Mouse (Mus musculus): ENCODE data around the gene Foxm1. TPM values are rescaled to one million over a fixed set of nuclear protein-coding genes. Genes with fewer than 3 reads are reported as not detected.
A peak's percentile ranks its signal among the peaks of the same experiment; 100 is the strongest.

The Foxm1 gene
- polyA plus RNA-seq, 1 experiment from 2014 or later: 34.9 TPM

DNA sequence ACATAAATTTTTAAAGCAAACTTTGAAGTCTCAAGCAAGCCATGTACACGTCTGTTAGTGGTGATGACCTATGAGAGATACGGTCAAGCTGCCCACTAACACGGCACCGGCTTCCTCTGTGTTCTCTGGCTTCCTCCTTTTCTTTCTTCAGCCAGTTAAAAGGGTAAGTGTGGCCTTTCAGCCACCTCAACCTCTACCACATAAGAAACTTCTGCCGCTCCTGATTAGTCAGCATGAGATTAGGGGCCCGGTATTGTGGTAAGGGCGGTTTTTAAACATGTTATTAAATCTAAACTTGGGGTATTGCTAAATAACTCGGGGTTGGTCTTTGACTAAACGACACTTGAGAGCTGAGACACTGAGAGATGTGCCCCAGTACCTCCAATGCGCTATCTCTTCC, 17.1 kb upstream of the Foxm1 start:
- Histone ChIP-seq H3K27ac (ENCODE audit: low read length) (no peak overlapping the region), H3K4me1 (ENCODE audit: control insufficient read depth, insufficient read depth, low read length) (no peaks in the 10 kb centered on the region), H3K4me3 (ENCODE audit: low read depth, low read length) (no peak overlapping the region), H3K36me3 (ENCODE audit: control insufficient read depth, insufficient read depth, low read length) (no peaks in the 10 kb centered on the region; the same call in 1 of the 2 replicates), H3K9me3 (ENCODE audit: control insufficient read depth, low read depth, low read length) (no peaks in the 10 kb centered on the region), H3K9ac (replicated peaks; ENCODE audit: low read depth, low read length) (no peak overlapping the region), H3K27me3 (ENCODE audit: control insufficient read depth, insufficient read depth, low read length) (no peaks in the 10 kb centered on the region), H3K4me2 (replicated peaks; ENCODE audit: low read depth, low read length) (no peak overlapping the region)
- WGBS: 83% methylated on average over 10 of the region's 10 CpGs
- no peak for ATAC-seq (ENCODE audit: insufficient number of reproducible peaks, insufficient read depth, low FRiP score, low read depth)

DNA sequence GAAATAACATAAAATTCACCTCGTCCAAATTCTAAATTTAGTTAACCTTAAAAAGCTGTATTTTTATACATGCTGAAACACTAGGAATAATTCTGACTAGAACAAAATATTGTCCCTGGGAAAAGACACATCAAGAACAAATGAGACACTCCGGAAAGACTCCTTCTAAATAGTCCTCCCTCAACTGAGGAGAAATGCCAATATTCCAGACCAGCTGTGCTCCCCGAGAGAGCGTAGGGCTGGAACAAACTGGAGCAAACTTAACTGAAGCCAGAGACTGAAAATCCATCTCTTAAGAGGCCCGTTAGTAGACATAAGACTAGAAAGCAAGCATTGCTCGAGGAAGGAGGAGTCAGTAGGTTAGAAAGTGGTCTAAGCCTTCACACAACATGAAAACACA, 16.0 kb upstream of the Foxm1 start:
- H3K9ac ChIP-seq (replicated peaks; ENCODE audit: low read depth, low read length): no peak overlapping the region
- H3K27ac ChIP-seq (ENCODE audit: low read length): no peak overlapping the region
- no peaks in the 10 kb centered on the region for H3K27me3 ChIP-seq (ENCODE audit: control insufficient read depth, insufficient read depth, low read length)
- H3K9me3 ChIP-seq (ENCODE audit: control insufficient read depth, low read depth, low read length): no peaks in the 10 kb centered on the region
- H3K4me3 ChIP-seq (ENCODE audit: low read depth, low read length): no peak overlapping the region
- H3K36me3 ChIP-seq (ENCODE audit: control insufficient read depth, insufficient read depth, low read length): no peaks in the 10 kb centered on the region; the same call in 1 of the 2 replicates
- 82% methylated on average over 6 of the region's 6 CpGs for WGBS
- H3K4me2 ChIP-seq (replicated peaks; ENCODE audit: low read depth, low read length): no peak overlapping the region
- no peaks in the 10 kb centered on the region for H3K4me1 ChIP-seq (ENCODE audit: control insufficient read depth, insufficient read depth, low read length)
- ATAC-seq (ENCODE audit: insufficient number of reproducible peaks, insufficient read depth, low FRiP score, low read depth): no peak

GRCm38 (mm10) chr6:128349711-128350110, 13.1 kb upstream of the Foxm1 start:
- Histone ChIP-seq H3K4me3 (ENCODE audit: low read depth, low read length) (no peak overlapping the region), H3K27me3 (ENCODE audit: control insufficient read depth, insufficient read depth, low read length) (no peaks in the 10 kb centered on the region), H3K27ac (ENCODE audit: low read length) (no peak overlapping the region), H3K4me1 (ENCODE audit: control insufficient read depth, insufficient read depth, low read length) (peaks cover 4% of the 10 kb centered on the region; the same call in 1 of the 2 replicates), H3K4me2 (replicated peaks; ENCODE audit: low read depth, low read length) (no peak overlapping the region), H3K9me3 (ENCODE audit: control insufficient read depth, low read depth, low read length) (no peaks in the 10 kb centered on the region), H3K36me3 (ENCODE audit: control insufficient read depth, insufficient read depth, low read length) (no peaks in the 10 kb centered on the region; the same call in 1 of the 2 replicates), H3K9ac (replicated peaks; ENCODE audit: low read depth, low read length) (no peak overlapping the region)
- ATAC-seq (ENCODE audit: insufficient number of reproducible peaks, insufficient read depth, low FRiP score, low read depth): no peak
- 58% methylated on average over 7 of the region's 7 CpGs for WGBS

- no peak for ATAC-seq (ENCODE audit: insufficient number of reproducible peaks, insufficient read depth, low FRiP score, low read depth)
- Histone ChIP-seq H3K4me1 (ENCODE audit: control insufficient read depth, insufficient read depth, low read length) (peaks cover 9% of the 10 kb centered on the region; the same call in 1 of the 2 replicates), H3K4me3 (ENCODE audit: low read depth, low read length) (no peak overlapping the region), H3K27me3 (ENCODE audit: control insufficient read depth, insufficient read depth, low read length) (no peaks in the 10 kb centered on the region), H3K27ac (ENCODE audit: low read length) (no peak overlapping the region), H3K4me2 (replicated peaks; ENCODE audit: low read depth, low read length) (0 out of 2 replicates have a peak overlapping the region, but pooled peaks have one; percentile 80), H3K9me3 (ENCODE audit: control insufficient read depth, low read depth, low read length) (no peaks in the 10 kb centered on the region), H3K9ac (replicated peaks; ENCODE audit: low read depth, low read length) (no peak overlapping the region), H3K36me3 (ENCODE audit: control insufficient read depth, insufficient read depth, low read length) (peaks cover 15% of the 10 kb centered on the region)
- WGBS: 61% methylated on average over 3 of the region's 3 CpGs
These were observed 8.6 kb upstream of the Foxm1 start for GRCm38 (mm10) chr6:128354140-128354539.

GRCm38 (mm10) chr6:128355201-128355681, 7.5 kb upstream of the Foxm1 start:
- no peaks in the 10 kb centered on the region for H3K9me3 ChIP-seq (ENCODE audit: control insufficient read depth, low read depth, low read length)
- peak; percentile 76 for ATAC-seq (ENCODE audit: insufficient number of reproducible peaks, insufficient read depth, low FRiP score, low read depth)
- peaks cover 9% of the 10 kb centered on the region; the same call in 1 of the 2 replicates for H3K4me1 ChIP-seq (ENCODE audit: control insufficient read depth, insufficient read depth, low read length)
- H3K36me3 ChIP-seq (ENCODE audit: control insufficient read depth, insufficient read depth, low read length): peaks cover 15% of the 10 kb centered on the region
- no peaks in the 10 kb centered on the region for H3K27me3 ChIP-seq (ENCODE audit: control insufficient read depth, insufficient read depth, low read length)
- under 1% methylated on average over 28 of the region's 28 CpGs for WGBS
- peak overlapping the region; percentile 72 for H3K27ac ChIP-seq (ENCODE audit: low read length)
- H3K4me3 ChIP-seq (ENCODE audit: low read depth, low read length): peak overlapping the region; percentile 80
- peak overlapping the region; percentile 80 for H3K4me2 ChIP-seq (replicated peaks; ENCODE audit: low read depth, low read length)
- peak overlapping the region; percentile 61 for H3K9ac ChIP-seq (replicated peaks; ENCODE audit: low read depth, low read length)

- Histone ChIP-seq H3K27me3 (ENCODE audit: control insufficient read depth, insufficient read depth, low read length) (no peaks in the 10 kb centered on the region), H3K9ac (replicated peaks; ENCODE audit: low read depth, low read length) (peak within 1 kb of the TSS; percentile 61), H3K27ac (ENCODE audit: low read length) (peak within 1 kb of the TSS; percentile 72), H3K4me3 (ENCODE audit: low read depth, low read length) (peak within 1 kb of the TSS; percentile 80), H3K9me3 (ENCODE audit: control insufficient read depth, low read depth, low read length) (no peaks in the 10 kb centered on the region), H3K36me3 (ENCODE audit: control insufficient read depth, insufficient read depth, low read length) (peaks cover 15% of the 10 kb centered on the region), H3K4me2 (replicated peaks; ENCODE audit: low read depth, low read length) (peak within 1 kb of the TSS; percentile 80), H3K4me1 (ENCODE audit: control insufficient read depth, insufficient read depth, low read length) (peaks cover 12% of the 10 kb centered on the region; the same call in 1 of the 2 replicates)
- WGBS: 0% methylated on average over 34 of the region's 42 CpGs
- ATAC-seq (ENCODE audit: insufficient number of reproducible peaks, insufficient read depth, low FRiP score, low read depth): peak; percentile 99
These were observed 6.9 kb upstream of the Foxm1 start, which contains the start of gene Tulp3 for GRCm38 (mm10) chr6:128355726-128356416. Gene Tulp3, minus strand, starts transcription at chr6:128355851.

GRCm38 (mm10) chr6:128358999-128359398, 3.8 kb upstream of the Foxm1 start:
- Histone ChIP-seq H3K27me3 (ENCODE audit: control insufficient read depth, insufficient read depth, low read length) (no peaks in the 10 kb centered on the region), H3K4me2 (replicated peaks; ENCODE audit: low read depth, low read length) (no peak overlapping the region), H3K36me3 (ENCODE audit: control insufficient read depth, insufficient read depth, low read length) (peaks cover 15% of the 10 kb centered on the region), H3K9ac (replicated peaks; ENCODE audit: low read depth, low read length) (no peak overlapping the region), H3K27ac (ENCODE audit: low read length) (no peak overlapping the region), H3K4me1 (ENCODE audit: control insufficient read depth, insufficient read depth, low read length) (peaks cover 25% of the 10 kb centered on the region; the same call in 1 of the 2 replicates), H3K9me3 (ENCODE audit: control insufficient read depth, low read depth, low read length) (no peaks in the 10 kb centered on the region), H3K4me3 (ENCODE audit: low read depth, low read length) (no peak overlapping the region)
- 28% methylated on average over 2 of the region's 2 CpGs for WGBS
- ATAC-seq (ENCODE audit: insufficient number of reproducible peaks, insufficient read depth, low FRiP score, low read depth): no peak

GRCm38 (mm10) chr6:128361901-128362300, 866 bp upstream of the Foxm1 start:
- peak overlapping the region; percentile 90 for H3K4me3 ChIP-seq (ENCODE audit: low read depth, low read length)
- H3K27me3 ChIP-seq (ENCODE audit: control insufficient read depth, insufficient read depth, low read length): no peaks in the 10 kb centered on the region
- 13% methylated on average over 9 of the region's 9 CpGs for WGBS
- H3K4me1 ChIP-seq (ENCODE audit: control insufficient read depth, insufficient read depth, low read length): peaks cover 19% of the 10 kb centered on the region; the same call in 1 of the 2 replicates
- H3K4me2 ChIP-seq (replicated peaks; ENCODE audit: low read depth, low read length): peak overlapping the region; percentile 72
- peak overlapping the region; percentile 96 for H3K27ac ChIP-seq (ENCODE audit: low read length)
- no peaks in the 10 kb centered on the region for H3K9me3 ChIP-seq (ENCODE audit: control insufficient read depth, low read depth, low read length)
- no peak for ATAC-seq (ENCODE audit: insufficient number of reproducible peaks, insufficient read depth, low FRiP score, low read depth)
- peak overlapping the region; percentile 80 for H3K9ac ChIP-seq (replicated peaks; ENCODE audit: low read depth, low read length)
- peaks cover 29% of the 10 kb centered on the region for H3K36me3 ChIP-seq (ENCODE audit: control insufficient read depth, insufficient read depth, low read length)

All from stomach, embryonic 14.5 days (tissue).